Mouse (Mus musculus) C2C12 (cell line): ENCODE results near the gene Rab31.

Experiments used
- CTCF ChIP-seq: IDR thresholded peaks from one replicate; pipeline ENCODE4 v1.5.1; 2011; ENCODE audit not compliant: control insufficient read depth, insufficient read depth, insufficient read length
- MYOG ChIP-seq: IDR thresholded peaks from one replicate; pipeline ENCODE4 v1.6.1; 2011; ENCODE audit not compliant: control insufficient read depth, insufficient read length; ENCODE audit errors: extremely low read depth
- USF1 ChIP-seq: IDR thresholded peaks from one replicate; pipeline ENCODE4 v1.6.1; 2011; ENCODE audit warnings: low read depth, mild to moderate bottlenecking, control low read depth, moderate library complexity

- no peak for TF ChIP-seq CTCF
- no peak for TF ChIP-seq MYOG
- TF ChIP-seq USF1: no peak
Observed at GRCm38 (mm10) chr17:65665786-65666387, 106.7 kb downstream of the Rab31 start.
